Mouse (Mus musculus): Measurements from ENCODE around the gene Gpr162.
"Not testable (repeated sequence)": the region's sequence is repeated elsewhere in the genome, so short reads cannot be mapped to it uniquely, and the experiment has no call there.

The Gpr162 gene

DNA sequence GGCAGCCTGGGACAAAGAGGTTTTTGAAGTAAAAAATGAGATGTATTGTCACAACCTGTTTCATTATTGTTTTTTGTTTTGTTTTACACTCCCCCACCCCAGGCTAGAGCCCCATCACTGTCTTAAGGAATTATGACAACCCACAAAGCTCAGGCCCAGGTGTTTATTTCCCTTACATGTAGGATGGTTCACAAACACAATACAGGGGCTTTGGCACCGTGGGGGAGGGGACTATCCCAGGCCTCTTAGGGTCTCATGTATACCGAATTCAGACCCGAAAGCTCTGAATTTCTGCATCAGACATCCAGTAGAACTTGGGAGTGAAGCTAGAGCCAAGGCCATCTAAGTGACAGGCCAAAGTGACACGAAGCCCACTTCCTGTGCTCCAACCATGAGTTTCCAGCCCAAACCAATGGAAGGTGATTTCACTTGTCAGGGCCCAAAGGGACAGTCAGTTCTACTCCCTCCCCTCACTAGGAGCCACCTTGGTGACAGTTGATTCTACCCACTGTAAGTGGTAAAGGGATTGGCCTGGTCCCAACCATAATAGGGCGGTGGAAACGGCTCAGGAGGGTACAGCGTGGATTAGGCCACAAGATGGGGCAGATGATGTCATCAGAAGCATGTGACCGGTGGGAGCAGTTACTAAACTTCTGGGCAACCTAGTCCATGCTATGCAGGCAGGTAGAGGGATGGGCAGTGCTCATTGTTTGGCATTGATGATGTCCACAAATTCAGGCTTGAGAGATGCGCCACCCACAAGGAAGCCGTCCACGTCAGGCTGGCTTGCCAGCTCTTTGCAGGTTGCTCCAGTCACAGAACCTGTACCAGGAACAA lies 53.0 kb downstream of the Gpr162 start:
- not testable (repeated sequence) for DNase-seq

GRCm38 (mm10) chr6:124809775-124810538 lies 53.8 kb downstream of the Gpr162 start:
- DNase-seq: peak in 1 of 2 experiments; percentile 44

GRCm38 (mm10) chr6:124809052-124809774 lies 54.6 kb downstream of the Gpr162 start:
- peak; percentile 89 for DNase-seq
